Mouse (Mus musculus) brain, embryonic 14.5 days (tissue): ENCODE measurements at regions not wholly inside any gene's neighbourhood (a gene's known extent, or its start where the extent isn't known, plus 50 kb on each side); places are given as distances from the start of the nearest gene placed in this dataset.

Source experiments
- CTCF ChIP-seq: fragments of 200-500 bp; IDR thresholded peaks from 2 replicates; pipeline ENCODE4 v1.5.1; 2012; ENCODE audit warnings: inconsistent platforms, mild to moderate bottlenecking, moderate library complexity, borderline replicate concordance; ENCODE audit not compliant: insufficient read depth, insufficient read length; ENCODE audit errors: extremely low read depth
- POLR2A ChIP-seq: fragments of 200-500 bp; IDR thresholded peaks from 2 replicates; pipeline ENCODE4 v1.6.1; 2012; ENCODE audit warnings: mild to moderate bottlenecking, inconsistent platforms, borderline replicate concordance; ENCODE audit not compliant: poor library complexity, insufficient read depth, insufficient read length, severe bottlenecking; ENCODE audit errors: extremely low read depth

DNA sequence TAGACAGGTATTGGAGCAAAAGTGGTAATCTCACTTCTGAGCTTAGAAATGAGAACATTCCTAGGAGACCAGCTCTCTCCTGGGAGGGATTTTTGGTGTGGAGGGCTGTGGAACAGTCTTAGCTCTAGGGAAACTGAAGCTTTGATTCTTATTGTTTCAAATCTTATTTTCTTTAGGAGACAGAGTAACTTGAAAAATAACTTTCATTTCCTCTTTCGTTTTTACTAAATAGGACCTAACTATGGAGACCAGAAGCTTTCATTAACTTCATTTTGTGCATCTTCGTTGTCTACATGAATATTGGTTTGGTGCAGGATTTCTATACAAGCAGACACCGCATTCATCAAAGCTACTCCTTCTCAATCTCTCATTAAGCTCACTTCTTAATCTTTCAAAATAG lies 1010.5 kb upstream of the Msl3l2 start:
- TF ChIP-seq CTCF = no peak
- TF ChIP-seq POLR2A = no peak
